Mouse (Mus musculus) neural tube, embryonic 10.5 days (tissue): ENCODE results near the gene Mrpl48.
A peak's percentile ranks its signal among the peaks of the same experiment; 100 is the strongest.
"Not testable (repeated sequence)": the region's sequence is repeated elsewhere in the genome, so short reads cannot be mapped to it uniquely, and the experiment has no call there.

ENCODE experiments used
- DNase-seq: peaks from one replicate; pipeline ENCODE4 v3.0.0-alpha.2; 2017; ENCODE audit warnings: low spot score; ENCODE audit errors: extremely low spot score

The Mrpl48 gene

DNA sequence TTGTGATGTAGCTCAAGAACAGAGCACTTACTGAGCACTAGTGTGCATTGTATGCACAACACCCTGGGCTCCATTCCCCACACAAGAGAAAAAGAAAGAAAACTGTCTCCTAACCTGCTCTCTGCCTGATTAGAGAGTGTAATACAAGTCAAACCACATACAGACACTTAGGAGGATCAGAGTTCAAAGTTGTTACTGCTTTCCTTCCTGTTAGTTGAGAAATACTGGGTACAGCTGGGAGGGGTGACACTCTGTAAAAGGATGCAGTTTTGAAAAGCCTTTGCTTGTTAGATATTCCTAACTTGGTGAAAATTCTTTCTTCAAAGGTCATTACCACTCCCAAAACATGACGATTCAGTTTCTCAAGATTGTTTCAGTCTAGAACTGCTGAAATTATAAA, 18.3 kb downstream of the Mrpl48 start:
- DNase-seq, result no peak

DNA sequence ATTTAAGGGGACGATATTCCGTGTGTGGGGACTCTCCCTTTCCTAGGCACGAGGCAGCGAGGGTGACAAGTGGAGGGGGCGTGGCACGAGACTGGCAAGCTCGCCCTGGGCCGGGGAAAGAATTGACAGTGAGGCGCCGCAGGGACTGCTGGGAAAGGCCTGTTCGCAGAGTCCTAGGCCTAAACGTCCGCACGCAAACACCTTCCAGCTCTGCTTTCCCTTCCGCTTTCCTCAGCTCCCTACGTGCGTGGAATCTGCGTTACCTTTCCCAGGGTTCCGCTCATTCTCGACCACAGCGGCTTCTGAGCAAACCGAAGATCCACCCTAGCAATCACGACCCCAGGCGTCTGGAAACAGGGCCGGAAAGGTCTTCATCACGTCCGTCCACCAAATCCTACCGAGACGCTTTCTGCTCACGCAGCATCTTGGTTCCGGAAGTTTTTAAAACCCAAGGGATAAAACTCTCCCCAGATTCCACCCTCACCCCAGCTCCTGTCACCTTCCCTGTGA, 25.3 kb downstream of the Mrpl48 start:
- DNase-seq, result peak; percentile 87

DNA sequence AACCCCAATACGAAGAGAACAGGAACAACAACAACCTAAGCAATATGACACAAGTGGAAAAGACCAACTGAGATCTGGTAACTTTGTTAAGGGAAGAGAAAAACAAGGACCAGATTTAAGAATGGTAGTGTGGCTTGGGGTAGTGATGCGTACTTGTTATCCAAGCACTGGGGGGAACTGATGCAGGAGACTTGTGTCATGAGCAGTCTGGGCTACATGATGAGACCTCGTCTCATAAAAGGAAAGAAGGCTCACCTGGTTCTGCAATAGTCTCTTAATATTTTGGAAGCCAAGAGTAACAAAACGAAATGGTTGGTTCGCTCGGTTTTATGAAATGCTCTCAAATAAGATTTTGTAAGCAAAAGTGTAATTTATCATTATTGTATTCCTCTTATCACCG, 25.9 kb downstream of the Mrpl48 start:
- DNase-seq, result no peak

DNA sequence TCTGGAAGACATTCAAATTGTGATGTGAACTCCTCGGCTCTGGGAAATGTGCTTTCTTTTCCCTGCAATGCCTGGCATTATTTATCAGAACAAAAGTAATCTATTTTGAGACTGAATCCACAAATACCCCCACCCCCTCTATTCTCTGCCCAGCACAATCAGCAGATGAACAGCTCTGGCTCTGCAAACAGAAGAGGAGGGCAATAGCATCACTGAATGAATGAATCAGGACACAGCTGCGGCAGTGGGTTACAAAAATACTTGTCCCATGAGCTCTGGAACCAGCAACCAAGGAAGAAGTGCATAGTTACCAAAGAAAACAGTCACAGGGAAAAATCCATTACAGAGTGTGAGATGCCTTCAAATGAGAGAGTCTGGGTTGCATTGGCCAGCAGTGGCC, 29.3 kb downstream of the Mrpl48 start:
- DNase-seq, result no peak

DNA sequence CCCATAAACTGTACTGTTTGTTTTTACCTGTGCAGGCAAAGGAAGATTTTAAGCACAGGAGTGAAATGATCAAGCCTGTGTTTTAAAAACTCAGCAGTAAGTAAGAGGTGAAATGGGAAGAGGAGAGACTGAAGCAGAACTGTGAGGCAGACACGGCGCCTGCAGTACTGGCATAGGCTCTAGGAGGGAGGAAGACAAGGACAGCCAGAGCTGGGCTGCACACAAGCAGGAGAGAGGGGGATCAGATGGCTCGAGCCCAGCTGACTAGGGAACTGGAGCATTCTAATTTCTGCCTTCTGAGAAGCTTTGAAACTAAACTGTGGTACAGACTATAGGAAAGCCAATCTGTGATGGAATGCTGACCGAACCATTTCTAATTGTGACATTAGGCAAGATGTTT, 35.4 kb downstream of the Mrpl48 start:
- DNase-seq, result no peak

DNA sequence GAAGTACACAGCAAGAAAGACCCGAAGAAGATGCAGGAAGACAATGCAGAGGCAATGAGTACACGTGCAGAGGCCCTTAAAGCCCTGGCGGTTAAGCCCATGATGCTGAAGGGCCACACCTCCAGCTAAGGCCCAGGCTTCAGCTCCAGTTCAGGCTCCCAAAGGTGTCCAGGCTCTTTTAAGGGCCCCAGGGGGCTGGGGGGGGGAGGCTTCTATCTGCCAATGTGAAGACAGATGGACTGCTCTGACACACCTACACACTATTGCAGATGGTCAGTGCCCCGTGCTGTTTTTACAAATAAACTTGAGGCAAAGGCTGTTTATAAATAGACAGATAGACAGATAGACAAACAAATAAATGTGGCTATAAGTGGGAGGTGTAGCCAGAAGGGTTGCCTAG, 36.0 kb downstream of the Mrpl48 start:
- DNase-seq, result no peak

DNA sequence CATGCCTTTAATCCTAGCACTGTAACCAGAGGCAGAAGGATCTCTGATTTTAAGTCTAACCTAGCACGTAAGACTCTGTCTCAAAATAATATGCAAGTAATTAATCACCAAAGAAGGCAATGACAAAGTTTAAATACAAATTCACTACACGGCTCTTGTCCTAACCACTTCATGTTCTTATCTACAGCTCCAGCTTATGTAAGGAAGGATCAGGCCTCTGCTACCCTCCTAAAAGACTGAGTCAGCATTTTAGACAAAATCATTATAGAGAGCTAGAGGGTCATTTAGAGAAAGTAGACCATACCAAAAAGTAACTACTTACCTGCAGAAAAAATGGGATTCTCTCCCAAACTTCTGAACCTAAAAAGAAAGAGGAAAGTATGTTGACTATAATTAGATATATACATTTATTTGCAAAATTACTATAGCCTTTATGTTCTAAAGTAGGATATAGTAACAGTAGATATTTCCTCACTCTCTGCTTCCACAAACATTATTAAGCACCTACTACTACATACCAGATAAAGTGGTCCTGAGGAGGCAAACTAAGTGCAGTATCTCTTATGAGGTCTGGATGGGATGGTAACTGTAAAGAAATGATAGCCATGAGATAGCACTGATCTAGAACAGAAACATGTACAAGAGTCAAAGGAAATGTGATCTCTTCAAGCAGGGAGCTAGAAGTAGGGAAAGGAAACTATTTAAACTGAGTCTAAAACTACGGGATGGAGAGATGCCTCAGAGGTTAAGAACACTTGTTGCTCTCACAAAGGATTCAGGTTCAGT, 37.0 kb downstream of the Mrpl48 start:
- no peak for DNase-seq

DNA sequence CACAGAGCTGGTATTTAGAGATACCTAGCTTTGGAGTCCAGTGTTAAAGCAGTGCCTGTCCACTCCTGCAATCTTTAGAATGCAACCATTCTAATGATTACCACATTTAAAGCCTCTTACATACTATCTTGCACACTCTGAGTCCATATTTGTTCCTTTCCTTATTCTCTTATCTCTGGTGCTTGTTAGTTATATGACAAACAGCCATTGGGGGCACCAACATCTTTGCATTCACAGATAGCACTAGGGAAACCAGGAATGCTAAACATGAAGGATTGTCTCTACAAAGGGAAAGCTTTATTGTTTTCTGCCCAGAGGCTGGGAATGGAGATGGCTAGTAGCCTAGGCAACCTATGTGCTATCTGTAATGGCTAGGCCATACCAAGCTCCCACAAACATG, 38.2 kb downstream of the Mrpl48 start:
- DNase-seq, result no peak

DNA sequence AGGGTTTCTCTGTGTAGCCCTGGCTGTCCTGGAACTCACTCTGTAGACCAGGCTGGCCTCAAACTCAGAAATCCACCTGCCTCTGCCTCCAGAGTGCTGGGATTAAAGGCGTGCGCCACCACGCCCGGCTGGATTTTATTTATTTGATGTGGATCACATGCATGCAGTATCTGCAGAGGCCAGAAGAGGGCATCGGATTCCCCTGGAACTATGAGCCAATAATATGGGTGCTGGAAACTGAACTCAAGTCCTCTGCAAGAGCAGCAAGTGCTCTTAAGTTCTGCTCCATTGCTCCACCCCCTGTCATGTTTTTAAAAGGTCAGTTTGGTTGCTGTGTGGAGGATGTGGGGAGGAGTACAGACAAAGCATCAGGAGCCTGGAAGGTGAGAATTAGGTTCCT, 40.9 kb downstream of the Mrpl48 start:
- DNase-seq, result not testable (repeated sequence)

DNA sequence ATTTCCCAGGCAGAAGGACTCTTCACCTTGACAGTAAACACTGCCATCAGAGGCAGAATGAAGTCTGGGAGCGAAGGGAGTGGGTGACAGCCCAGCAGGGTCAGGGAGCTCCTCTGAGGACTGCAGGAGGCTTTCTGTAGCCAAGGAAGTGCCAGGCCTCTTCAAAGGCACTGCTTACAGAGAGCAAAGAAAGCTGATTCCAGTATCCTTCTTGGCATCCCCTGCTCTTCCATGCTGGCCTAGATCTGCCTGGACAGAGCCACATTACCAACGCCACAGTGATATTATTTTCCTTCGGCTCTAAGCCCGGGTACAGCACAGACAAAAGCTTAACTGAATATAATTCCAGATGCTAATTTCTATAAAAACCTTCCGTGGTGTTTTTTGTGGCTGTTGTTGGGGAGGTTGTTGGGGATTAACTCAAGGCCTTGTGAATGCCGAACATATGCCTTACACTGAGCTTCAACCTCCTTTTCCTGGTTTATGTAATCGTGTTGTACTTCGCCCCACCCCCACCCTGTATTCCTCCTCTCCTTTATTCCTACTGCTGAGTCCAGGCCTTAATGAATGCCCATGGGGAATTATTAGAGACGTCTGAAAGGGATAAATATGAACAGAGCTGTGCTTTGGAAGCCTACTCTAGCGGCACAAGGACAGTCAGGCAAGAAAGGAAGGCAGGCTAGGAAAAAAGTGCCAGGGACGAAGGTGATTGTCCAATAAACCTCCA, 46.1 kb downstream of the Mrpl48 start:
- no peak for DNase-seq

DNA sequence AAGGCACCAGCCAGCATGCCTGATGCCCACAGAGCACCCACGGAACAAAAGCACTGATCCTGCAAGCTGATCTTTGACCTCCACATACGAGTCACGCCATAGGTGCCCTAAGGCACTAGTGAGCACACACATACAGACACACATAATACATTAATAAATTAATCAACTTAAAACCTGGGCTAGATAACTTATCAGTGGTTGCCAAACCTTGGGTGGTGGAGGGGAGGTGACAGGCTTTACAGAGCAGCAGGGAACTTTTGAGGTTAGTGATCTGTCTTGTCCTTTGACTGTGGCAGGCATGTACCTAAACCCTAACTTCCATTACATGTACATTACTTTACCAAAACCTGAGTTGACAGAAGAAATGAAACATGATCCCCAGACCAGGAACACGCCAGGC, 48.8 kb downstream of the Mrpl48 start:
- no peak for DNase-seq

DNA sequence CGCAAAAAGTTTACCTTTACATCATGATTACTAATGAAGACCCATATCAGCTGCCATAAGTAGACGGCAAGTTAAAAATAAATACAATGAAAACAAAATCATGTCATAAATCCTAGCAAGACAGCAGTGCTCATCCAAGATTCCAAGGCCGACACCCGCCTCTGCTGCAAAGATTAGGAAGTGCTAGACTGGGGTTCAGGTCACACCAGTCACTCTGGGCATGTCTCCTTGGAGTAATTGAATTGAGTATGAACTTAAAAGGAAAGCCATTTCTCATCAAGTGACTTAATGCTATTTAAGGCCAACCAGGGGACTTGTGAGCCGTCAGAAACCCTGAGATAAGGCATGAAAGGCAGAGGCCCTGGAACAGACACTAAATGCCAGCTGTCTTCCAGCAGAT, 50.9 kb downstream of the Mrpl48 start:
- no peak for DNase-seq

DNA sequence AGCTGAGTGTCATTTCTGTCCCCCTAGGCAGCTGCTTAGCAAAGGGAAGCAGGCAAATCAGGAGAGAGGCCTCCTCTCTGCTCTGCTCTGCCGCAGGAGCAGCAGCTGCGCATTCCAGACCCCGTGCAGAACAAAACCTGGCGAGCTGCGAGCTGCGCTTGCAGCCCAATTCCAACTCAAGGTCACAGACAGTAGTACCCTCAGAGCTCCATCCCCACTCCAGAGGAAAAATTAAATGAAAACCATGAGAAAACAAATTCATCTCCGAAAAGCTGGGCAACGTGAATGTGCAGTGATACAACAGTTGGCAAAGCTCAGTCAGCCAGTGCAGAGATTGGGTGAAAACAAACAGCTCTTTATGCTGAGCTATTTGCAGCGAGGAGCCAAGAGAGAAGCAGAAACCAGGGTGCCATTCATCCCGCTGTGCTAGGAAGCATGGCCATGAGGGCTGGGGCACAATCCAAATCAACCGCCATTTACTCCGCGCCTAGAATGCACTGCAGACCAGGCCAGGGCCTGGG, 52.6 kb downstream of the Mrpl48 start:
- DNase-seq, result peak; percentile 15

DNA sequence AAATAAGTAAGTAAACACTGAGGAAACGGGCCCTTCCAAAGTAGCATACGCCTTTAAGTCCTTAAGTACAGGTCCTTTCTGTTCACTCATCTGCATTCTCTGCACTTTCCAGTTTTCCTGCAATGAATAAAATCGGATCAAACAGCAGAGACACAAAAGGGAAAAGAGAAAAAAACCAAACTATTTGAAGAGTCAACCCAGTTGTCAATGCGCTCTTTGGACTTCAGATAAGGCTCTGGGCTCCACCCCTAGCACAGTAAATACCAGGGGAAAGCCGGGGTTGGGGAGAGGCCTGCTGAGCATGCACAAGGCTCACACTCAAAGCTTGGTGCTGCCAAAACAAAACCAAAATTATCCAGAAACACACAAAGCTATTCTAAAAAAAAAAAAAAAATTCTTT, 53.2 kb downstream of the Mrpl48 start:
- no peak for DNase-seq

DNA sequence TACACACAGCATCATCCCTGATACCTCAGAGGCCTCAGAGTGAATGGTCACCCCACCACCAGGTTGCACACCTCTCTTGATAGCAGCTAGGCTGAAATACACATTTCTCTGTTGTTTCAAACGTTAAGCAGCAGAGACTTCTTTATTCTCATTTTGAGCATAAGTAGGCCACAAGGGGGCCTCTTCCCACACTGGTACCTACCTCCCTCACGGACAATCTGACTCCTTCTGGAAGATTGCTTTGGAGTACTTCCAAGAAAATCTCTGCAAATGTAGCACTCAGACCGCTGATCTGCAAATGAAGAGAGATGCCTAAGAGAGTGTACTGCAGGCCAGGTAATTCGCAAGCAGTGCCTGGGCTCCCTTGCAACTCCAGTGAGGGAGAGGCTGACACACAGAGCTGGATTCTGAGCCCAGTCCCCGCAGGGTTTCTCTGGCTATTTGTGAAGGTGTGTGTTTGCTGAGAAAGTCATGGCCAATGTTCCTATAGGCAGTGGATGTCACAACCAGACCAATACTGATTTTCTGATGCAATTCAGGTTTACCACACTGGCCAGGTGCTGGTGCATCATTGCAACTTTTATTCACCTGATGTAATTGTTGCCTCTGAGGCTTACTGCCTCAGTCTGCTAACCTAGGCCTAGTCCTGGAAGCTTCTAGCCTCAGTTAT, 57.6 kb downstream of the Mrpl48 start:
- no peak for DNase-seq

DNA sequence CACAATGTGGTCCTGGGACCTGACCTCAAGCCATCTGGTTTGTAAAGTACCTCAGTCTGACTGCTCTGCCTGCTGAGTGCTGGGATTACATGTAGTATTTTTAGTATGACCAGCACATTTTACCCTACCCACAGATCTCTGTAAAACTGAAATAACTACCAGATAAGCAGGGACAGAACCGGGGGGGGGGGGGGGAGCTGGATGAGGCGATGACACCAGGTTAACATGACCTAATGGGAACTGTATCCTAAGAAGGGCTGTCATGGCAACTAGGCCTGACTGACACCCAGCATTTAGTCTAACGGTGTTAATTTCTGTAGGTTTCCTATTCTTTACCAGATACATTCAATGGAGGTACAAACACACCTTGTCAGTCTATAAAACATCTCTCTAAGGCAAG, 58.3 kb downstream of the Mrpl48 start:
- no peak for DNase-seq

DNA sequence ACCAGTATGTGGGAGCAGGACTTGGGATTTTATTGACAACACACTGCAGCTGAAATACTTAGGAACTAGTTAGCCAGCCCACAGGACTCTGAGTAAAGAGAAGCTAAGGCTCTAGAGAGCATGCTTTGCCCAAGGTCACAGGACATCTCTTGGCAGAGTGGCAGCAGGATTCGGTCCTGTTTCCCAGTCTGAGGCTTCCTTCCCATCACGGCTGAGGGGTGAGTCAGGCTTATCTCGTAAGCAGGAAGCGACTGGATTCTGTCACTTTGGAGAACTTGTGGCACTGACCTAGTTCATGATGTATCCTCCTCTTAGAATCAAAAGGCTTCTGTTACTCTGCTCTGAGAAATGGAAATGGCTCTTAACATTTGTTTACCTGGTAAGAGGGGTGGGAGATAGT, 60.5 kb downstream of the Mrpl48 start:
- DNase-seq, result no peak

DNA sequence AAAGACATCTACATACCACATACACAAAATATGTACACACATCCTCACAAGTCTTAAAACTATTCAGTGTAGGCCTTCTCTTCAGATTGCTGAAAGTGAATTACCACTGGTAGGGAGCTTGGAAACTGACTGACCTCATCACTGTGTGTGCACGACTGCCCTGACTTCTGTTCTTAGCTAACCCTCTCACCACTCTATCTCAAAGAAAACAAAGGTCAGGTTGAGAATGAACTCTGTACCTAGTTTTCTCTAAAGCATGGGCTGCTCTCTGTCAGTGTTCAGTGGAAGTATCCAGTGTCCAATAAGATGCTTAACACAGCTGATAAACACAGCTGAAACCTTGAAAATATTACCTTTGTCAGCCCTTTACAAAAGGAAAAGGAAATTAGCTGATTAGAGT, 63.7 kb downstream of the Mrpl48 start:
- DNase-seq, result no peak

DNA sequence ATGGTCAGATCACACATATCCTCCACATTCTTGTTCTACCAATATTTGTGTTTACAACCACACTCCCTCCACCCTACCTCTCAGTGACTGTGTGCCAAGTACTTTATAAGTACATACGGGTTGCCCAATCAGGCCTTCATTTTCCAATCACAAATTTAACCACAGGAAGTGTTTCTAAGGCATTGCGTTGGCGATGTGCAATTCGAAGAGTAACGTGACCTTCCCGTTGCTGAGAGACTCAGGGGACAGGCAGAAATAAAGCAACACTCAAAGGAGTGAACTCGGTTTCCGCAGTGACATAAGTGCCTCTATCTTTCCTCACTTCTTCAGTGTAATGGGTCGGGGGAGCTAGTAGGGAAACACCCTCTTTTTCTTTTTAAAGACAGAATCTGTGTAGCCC, 68.6 kb downstream of the Mrpl48 start:
- DNase-seq, result no peak

DNA sequence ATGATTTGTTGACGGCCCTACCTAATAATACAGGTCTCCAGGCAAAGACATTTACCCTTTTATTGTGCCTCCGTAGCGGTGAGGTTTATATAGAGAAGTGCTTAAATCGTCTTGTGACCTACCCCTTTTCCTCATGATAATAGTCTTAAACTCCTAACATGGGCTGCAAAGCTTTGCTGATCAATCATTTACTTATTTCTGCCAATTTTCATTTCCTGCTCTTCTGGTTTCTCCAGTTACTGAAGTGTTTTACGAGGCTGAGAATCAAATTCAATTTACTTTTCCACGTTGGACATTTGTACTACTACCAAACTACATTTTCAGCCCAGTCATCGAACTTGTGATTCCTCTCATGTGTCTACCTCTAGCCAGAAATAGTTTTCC, 70.6 kb downstream of the Mrpl48 start:
- no peak for DNase-seq

DNA sequence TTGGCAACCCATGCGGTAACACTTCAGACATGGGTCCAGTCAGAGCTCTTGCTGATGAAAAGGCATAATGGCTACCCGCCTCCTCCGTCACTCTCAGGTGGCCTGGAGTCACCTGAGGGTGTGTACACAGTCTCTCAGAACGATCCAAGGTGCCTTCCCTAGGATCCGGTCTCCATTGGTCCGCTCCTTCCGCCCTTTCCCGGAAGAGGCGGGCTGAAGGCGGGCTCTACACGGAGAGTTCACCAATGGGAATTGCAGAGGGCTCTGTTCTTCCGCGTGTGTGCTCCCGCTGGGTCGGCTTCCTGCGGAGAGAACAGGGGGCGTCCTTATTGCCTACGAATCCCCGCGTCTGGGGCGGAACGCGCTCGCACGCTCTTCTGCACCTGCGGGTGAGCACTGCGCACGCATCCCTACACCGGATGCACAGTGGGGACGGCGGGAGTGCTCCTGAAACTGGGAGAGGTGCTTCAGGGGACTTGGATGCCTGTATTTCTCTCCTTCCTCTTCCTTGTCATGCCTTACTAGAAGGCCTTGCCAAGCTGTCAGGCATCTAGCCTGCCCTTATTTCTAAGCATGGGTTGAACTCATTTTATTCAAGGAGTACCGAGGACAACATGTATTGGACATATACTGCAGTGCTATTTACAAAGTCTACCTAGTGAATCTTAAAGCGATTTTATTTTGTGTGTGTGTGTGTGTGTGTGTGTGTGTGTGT, 71.1 kb downstream of the Mrpl48 start, which contains the start of gene Coa4:
Gene Coa4 (plus strand): TSS at position 268 of the 715 bp plus-strand sequence.
- DNase-seq, result peak; percentile 91
